Mouse (Mus musculus) kidney, adult 2 months (tissue): Measurements from ENCODE around the gene Capn10. TPM values are rescaled to one million over a fixed set of nuclear protein-coding genes. Genes with fewer than 3 reads are reported as not detected.

Experiments used
- DNase-seq: peaks from one replicate; pipeline ENCODE4 v3.0.0; 2021
- H3K27ac ChIP-seq: fragments of 200-500 bp; 2 replicates; pipeline ENCODE4 v1.5.1; 2012; ENCODE audit warnings: low read depth, low read length, control low read depth, inconsistent platforms; ENCODE audit not compliant: insufficient read depth
- H3K27me3 ChIP-seq: fragments of 200-500 bp; replicated peaks from 2 replicates; pipeline ENCODE4 v1.6.1; 2012; ENCODE audit warnings: mild to moderate bottlenecking, moderate library complexity, low read length, inconsistent platforms; ENCODE audit not compliant: control insufficient read depth, insufficient read depth
- H3K36me3 ChIP-seq: fragments of 200-500 bp; 2 replicates; pipeline ENCODE4 v1.6.1; 2012; ENCODE audit warnings: mild to moderate bottlenecking, moderate library complexity, low read length, inconsistent platforms; ENCODE audit not compliant: control insufficient read depth, insufficient read depth
- H3K4me1 ChIP-seq: fragments of 200-500 bp; 2 replicates; pipeline ENCODE4 v1.6.1; 2011; ENCODE audit warnings: low read length; ENCODE audit not compliant: control insufficient read depth, insufficient read depth
- H3K4me3 ChIP-seq: fragments of 200-500 bp; 2 replicates; pipeline ENCODE4 v1.5.1; 2011; ENCODE audit warnings: mild to moderate bottlenecking, low read depth, low read length, control low read depth; ENCODE audit not compliant: insufficient read depth
- CTCF ChIP-seq: fragments of 200-500 bp; conservative IDR thresholded peaks from 2 replicates; pipeline ENCODE4 v1.5.1; 2011; ENCODE audit warnings: low read depth, mild to moderate bottlenecking, control low read depth, low read length, moderate library complexity, mixed read lengths; ENCODE audit not compliant: insufficient read depth, insufficient read length
- POLR2A ChIP-seq: fragments of 200-500 bp; IDR thresholded peaks from one replicate; pipeline ENCODE4 v1.6.1; 2011; ENCODE audit warnings: low read depth, low read length, control low read depth
- WGBS: fragments of 180-500 bp; shearing (Covaris S2); methylation state at CpG from one replicate; pipeline ENCODE4 v1.1.7; 2018; 5-methylcytosine and 5-hydroxymethylcytosine counted together
- polyA plus RNA-seq: library from polyadenylated mRNA; depleted of rRNA; stranded (reverse); fragments of >200 nt; gene quantifications from 2 replicates; pipeline ENCODE4 v1.2.3, GENCODE M21; 2012; rRNA removed

Gene Capn10
- polyA plus RNA-seq, 1 experiment, result 38.9 TPM

GRCm38 (mm10) chr1:92992214-92992855, 58.2 kb downstream of the Capn10 start:
- no peak overlapping the region for H3K27ac ChIP-seq
- TF ChIP-seq POLR2A (no peak), CTCF (no peak)
- 87% methylated on average over 6 of the region's 6 CpGs for WGBS

DNA sequence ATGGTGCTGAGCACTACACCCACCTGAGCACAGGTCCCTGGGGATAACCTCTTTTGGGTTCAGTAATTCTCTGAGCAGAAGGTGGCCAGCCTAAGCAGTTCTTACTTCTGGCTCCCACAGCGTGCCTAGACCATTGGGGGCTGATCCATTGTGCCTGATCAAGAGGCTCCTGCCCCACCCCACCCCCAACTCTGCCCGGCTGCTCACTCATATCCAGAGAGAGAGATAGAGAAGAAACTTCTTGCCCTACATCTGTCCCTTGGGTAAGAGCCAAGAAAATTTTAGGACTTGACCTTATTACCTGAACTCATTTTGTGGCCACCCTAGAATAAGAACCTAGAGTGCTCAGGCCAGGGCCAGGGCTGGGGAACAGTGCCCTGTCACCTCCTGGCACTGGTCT, 58.7 kb downstream of the Capn10 start:
- Histone ChIP-seq H3K27ac (no peak overlapping the region), H3K4me3 (no peak overlapping the region), H3K27me3 (no peaks in the 10 kb centered on the region), H3K36me3 (no peaks in the 10 kb centered on the region), H3K4me1 (no peaks in the 10 kb centered on the region)
- 90% methylated on average over 2 of the region's 2 CpGs for WGBS
- TF ChIP-seq CTCF (no peak), POLR2A (no peak)
- DNase-seq, result no peak

More at GRCm38 (mm10) chr1:92992214-92992855, 58.2 kb downstream of the Capn10 start:
- Histone ChIP-seq H3K27me3 (no peaks in the 10 kb centered on the region), H3K4me3 (no peak overlapping the region), H3K4me1 (no peaks in the 10 kb centered on the region), H3K36me3 (no peaks in the 10 kb centered on the region)
- no peak for DNase-seq

Other genes with a start within 250 kb of the Capn10 start
- gene Gpc1, start 102.7 kb upstream of the Capn10 start, polyA plus RNA-seq, result 21.8 and 24.0 TPM in 2 replicates
- gene Ankmy1, start 31.5 kb upstream of the Capn10 start, polyA plus RNA-seq, result 0.65 and 0.75 TPM in 2 replicates
- 36.6 and 42.6 TPM in 2 replicates for gene Dusp28, start 27.4 kb upstream of the Capn10 start, polyA plus RNA-seq
- gene Rnpepl1, start 23.6 kb upstream of the Capn10 start, polyA plus RNA-seq, result 161 and 199 TPM in 2 replicates
- gene Gpr35, start 16.5 kb downstream of the Capn10 start, polyA plus RNA-seq, result 1.3 and 1.9 TPM in 2 replicates
- gene Aqp12, start 72.0 kb downstream of the Capn10 start, polyA plus RNA-seq, result not detected in 2 replicates
- 1.3 and 1.4 TPM in 2 replicates for gene Kif1a, start 167.6 kb downstream of the Capn10 start, polyA plus RNA-seq
- gene Agxt, start 200.9 kb downstream of the Capn10 start, polyA plus RNA-seq, result 0.08 TPM in 1 of 2 replicates, not detected in the other
- gene 2310007B03Rik, start 226.6 kb downstream of the Capn10 start, polyA plus RNA-seq, result 7.9 and 10.4 TPM in 2 replicates
- 0.03 and 0.04 TPM in 2 replicates for gene Crocc2, start 234.3 kb downstream of the Capn10 start, polyA plus RNA-seq